Mouse (Mus musculus) fibroblast of lung, adult 2 months (primary cell): ENCODE data around the gene Scgb3a1.
A peak's percentile ranks its signal among the peaks of the same experiment; 100 is the strongest.

ENCODE experiments used
- DNase-seq: peaks from one replicate; pipeline ENCODE4 v3.0.0-alpha.2; 2011; ENCODE audit warnings: low read depth

Scgb3a1 gene

DNA sequence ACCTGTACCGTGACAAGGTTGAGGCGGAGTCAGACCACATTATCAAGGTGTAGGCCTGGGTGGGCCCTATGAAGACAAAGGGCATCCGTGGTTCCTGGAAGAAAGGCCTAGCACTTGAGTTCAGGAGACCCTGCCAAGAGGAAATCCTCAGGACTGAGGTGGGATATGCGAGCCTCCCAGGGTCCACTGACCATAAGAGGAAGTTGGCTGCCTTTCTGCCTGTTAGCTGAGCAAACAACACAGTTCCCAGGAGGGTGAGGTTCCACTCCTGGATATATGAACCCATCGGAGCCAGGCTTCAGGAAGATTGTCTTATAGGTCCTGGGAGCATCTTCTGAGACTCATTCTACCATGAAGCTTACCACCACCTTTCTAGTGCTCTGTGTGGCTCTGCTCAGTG lies at the start of gene Scgb3a1:
Gene Scgb3a1, plus strand, starts transcription at position 301 of the 400 bp plus-strand sequence.
- DNase-seq: no peak

DNA sequence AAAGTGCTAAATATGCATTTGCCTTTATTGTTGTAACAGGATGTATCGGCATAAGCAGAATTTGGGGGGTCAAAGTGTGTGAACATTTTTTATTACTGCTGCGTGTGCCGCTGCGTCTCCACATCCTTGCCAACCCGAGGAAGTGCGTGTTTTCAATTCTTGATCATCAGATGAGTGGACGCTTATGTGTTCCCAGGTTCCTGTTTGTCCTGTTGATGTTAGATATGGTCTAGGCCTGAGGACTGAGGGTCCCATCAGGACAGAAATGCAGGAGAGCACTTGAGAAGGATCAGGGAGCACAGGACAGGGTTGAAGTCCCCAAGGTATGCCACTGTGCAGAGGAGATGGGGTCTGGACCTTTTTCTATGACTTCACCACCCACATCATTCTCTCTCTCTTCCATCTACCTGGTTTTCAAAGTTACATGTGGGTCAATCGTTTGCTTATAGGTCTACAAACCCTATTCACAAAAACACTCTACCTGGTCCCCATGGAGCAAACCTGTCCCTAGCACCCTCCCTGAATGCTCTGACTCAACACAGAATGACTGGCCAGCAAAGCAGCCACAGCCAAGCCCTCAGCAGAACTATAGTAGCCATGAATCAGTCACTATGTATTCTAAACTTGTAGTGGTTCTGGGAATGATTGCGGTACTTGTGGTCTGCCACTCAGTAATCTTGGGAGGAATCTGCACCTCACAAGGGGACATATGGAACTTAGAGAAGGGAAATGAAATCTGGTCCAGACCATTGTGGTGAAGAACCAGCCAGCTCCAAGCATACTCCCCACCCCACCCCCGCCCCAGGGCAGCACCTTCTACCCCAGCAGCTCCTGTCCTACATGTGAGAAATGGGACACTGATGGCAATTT lies 47.3 kb upstream of the Scgb3a1 start:
- peak; percentile 32 for DNase-seq

DNA sequence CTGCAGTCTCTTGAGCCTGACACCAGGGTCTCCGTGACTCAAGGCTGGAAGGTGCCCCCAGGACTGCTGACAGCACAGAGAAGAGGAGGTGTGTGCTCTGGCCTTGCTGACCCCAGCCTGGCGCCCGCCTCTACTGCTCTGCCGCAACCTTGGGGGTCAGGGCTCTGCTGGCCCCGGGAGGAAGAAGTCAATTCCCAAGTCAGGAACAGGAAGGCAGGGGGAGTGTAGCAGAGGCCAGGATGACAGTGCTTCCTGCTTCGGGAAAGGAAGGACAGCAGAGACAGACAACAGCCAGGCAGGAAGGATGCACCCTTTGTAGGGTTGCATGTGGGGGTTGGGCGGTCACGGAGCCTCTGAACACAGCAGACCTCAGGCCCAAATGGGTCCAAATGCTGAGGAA lies 44.9 kb upstream of the Scgb3a1 start:
- DNase-seq: no peak

DNA sequence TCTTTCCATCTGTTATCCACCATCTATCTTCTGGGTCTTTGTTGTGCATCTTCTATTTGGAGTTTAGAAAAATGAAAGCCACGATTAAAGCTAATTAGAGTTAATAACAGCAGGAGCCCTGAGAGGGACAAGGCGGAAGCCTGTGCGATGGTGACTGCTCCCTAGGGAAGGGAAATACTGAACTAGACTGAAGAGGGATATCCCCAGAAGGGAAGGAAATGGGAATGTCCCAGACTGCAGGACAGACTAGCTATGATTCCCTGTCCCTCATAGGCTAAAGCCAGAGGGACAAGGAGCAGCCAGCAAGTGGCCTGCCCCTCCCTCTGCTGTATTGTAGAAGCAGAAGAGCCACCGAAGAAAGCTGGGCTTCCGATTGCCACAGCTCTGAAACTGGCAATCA lies 41.5 kb upstream of the Scgb3a1 start:
- DNase-seq: no peak

DNA sequence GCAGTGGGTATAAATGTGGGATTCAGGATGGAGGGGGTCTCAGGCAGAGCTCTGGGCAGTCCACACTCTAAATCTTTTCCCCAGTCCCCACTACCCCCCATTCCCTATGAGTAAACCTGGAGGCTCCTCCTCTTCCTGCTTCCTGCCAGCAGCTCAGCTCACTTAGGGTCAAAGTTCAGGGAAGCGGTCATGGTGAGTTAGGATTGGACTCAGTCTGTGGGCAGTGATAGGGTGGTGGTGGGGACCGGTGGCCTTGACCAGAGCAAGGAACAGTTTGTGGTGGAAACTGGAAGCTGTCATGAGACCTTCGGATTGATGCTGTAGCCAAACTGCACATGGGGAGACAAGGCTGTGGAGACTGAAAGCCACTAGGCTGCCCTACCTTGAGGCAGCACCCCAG lies 39.3 kb upstream of the Scgb3a1 start:
- DNase-seq: no peak

DNA sequence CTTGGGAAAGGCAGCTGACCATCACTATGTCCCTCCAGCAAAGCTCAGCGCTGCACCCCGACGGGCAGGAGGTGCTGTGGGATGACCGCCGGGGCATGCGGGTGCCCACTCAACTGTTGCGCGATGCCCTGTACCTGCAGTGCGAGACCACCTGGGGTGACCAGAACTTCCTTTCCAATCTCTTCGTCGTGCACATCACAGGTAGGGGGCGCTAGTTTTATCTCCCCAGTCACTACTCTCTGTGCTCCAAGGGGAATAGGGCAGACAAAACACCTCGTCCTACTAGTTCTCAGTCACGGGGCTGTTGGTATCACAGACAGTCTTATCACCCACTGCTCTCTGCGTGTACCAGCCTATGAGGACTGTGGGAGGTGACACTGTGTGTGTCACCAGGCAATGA lies 37.5 kb upstream of the Scgb3a1 start:
- DNase-seq: no peak

DNA sequence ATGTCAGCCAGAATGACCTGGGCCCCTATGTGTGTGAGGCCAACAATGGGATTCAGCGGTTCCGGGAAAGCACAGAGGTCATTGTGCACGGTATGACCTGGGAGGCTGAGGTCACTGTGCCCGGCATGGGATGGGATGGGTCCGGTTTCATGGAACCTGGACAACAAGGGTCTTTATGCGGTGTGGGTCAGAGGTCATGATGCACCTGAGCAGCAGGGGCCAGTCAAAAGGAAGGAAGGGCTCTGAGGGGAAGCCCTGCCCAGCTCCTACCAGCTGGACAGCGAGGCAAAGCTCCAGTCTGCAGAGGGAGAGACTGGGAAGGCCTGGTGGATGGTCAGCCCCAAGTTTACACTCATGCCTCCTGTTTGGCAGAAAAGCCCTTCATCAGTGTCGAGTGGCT lies 36.7 kb upstream of the Scgb3a1 start:
- no peak for DNase-seq

DNA sequence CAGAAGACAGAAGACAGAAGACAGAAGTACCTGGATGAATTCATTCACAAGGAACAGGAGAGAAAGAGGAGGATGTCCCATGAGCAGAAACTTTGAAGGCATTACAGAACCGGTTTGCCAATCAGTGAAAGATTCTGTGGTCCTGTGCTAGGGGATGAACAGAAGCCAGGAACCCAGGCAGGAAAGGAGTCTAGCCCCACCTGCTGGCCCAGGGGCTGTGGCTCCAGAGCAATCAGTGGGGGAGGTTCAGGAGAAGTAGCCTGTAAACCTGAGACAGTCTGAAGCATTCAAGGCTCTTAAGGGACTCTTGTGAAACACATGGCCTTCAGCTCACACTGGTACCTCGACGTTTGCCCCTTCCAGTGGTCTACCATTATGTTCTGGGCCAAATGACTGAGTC lies 32.3 kb upstream of the Scgb3a1 start:
- DNase-seq: no peak

DNA sequence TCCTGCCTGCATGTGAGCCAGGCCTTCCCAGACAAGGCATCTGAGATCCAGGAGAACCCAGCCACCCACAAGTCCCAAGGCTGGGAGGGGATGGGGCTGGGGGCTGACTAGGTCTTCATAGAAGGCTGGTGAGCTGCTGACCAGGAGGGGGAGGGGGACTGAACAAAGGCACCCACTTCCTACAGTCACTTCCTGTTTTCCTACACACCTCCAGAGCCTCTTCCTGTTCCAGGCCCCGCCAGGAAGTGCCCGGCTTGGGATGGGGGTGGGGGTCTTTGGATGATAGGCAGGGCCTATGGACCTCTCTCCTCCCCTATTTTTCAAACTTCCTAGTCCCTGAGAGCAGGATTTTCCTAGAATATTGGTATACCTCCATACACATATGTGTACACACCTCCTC lies 31.2 kb upstream of the Scgb3a1 start:
- no peak for DNase-seq

DNA sequence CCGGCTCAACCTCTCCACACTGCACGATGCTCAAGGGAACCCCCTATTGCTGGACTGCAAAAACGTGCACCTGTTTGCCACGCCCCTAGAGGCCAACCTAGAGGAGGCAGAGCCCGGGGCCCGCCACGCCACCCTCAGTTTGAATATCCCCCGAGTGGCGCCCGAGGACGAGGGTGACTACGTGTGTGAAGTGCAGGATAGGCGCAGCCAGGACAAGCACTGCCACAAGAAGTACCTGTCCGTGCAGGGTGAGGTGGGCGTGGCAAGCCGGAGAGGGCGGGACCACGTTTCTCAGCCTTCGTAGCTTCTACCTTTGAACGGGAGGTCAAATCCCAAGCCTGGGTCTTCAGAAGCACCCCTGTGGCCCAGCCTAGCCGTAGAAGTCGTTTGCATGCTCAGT lies 29.3 kb upstream of the Scgb3a1 start:
- no peak for DNase-seq

DNA sequence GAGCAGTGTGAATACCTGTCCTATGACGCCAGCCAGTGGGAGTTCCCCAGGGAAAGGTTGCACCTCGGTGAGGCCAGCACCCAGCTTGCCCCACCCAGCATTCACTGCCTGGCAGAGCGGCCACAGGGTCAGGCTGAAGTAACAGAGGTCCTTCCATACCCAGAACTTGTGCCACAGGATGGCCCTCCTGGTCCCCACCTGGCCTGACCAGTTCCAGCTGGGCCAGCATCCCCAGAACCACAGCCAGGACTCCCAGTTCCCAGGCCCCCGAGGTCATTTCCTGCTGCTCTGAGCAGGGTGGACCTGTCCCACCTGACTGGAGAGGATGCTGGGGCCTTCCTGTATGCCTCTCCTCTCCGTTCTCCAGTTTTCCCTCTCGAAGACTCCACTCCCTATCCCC lies 27.7 kb upstream of the Scgb3a1 start:
- DNase-seq: no peak

DNA sequence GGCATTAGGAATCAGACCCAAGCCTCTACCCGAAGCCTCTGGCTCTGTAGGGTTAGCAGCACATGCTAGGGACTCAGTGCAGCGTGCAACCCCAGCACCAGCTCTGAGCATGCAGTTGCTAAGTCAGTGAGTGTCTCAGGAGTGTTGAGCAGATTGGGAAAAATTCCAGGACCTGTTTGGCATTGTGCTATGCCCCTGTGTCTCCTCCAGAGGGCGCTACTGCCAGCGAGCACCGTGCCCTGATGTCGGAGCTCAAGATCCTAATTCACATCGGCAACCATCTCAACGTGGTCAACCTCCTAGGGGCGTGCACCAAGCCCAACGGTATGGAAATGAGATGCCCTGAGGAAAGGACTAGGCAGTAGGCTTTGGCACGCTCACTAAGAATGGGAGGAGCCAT lies 27.0 kb upstream of the Scgb3a1 start:
- no peak for DNase-seq

DNA sequence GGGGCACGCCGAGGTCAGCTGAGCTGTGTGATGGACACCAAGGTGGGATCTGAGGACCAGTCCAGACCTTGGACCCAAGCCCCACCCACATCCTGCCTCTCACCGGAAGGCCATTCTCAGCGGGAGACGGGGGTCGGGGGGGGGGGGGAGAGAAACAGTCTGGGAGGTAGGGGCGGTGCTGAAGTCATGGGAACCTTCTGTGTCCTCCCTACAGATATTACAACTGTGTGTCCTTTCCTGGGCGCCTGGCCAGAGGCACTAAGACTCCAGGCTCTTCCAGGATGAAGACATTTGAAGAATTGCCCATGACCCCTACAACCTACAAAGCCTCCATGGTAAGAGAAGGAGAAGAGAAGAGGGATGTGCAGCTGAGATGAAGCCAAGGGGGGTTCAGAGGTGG lies 17.7 kb upstream of the Scgb3a1 start:
- no peak for DNase-seq

DNA sequence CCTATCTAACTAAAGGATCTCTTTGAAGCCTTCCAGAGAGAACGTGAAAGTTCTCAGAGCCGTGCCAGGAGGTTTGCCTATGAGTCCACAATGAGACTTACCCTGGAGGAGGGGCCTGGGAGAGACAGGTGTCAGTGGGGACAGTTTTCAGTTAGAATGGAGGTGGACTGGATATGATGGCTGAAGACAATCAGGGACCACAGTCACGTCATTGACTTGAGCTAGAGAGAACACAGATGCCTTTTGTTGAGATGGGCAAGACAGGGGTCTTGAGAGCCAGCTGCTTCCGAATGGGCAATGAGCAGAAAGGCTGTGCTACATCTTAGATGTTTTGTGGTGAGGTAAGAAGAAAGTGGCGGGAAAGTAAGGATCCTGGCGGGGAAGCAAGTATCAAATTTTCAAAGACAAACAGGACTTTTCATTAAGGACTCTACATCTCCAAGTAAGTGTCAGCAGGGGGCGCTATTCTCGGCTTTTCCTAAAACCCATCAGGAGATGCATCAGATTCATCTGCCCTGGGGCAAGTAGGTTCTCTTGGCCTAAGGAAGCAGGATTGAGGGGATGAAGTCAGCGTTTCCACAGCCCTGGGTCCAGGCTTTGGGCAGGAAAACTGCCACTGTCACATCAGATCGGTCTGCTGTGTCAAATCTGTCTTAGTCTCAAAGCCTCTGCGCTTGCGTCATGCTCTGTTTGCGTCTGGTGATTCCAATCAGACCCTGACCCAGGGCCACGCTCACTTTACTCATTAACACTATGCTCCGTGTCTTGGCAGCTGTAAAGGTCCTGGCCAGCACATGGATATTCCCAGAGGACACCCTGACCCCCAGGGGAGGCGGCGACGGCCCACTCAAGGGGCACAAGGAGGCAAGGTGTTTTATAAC lies 13.1 kb upstream of the Scgb3a1 start:
- DNase-seq: no peak

DNA sequence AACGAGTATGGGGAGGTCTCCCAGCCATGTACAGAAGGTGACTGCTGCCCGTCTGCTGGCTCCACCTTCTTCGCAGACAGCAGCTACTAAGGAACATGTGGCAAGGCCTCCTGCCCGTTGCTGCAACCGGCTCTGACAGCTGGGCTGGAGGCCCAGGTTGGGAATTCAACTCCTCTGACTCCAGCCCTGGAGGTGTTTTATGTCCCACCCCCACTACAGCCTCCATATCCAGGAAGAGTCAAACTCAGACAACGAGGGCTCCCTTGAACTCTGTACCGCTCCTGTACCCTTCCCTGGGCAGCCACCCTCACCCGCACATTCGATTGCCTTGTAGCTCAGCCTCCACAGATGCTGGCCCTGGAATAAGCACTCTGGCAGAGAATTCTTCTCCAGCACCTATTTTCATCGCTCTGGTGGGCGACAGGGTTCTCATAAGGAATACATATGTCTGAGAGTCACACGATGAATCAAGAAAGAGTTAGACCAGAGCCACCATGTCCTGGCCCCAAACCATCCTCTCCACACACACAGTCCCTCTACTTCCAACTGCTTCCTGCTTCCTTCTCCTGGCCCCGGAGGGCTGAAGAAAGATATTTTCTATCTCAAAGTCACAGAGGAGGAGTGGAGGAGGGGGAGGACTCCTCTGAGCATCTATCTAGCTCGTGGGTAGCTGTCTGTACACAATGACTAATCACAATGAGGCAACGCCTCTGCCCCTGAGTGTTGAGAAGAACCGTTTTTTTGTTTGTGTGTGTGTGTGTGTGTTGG lies 12.2 kb upstream of the Scgb3a1 start:
- no peak for DNase-seq

DNA sequence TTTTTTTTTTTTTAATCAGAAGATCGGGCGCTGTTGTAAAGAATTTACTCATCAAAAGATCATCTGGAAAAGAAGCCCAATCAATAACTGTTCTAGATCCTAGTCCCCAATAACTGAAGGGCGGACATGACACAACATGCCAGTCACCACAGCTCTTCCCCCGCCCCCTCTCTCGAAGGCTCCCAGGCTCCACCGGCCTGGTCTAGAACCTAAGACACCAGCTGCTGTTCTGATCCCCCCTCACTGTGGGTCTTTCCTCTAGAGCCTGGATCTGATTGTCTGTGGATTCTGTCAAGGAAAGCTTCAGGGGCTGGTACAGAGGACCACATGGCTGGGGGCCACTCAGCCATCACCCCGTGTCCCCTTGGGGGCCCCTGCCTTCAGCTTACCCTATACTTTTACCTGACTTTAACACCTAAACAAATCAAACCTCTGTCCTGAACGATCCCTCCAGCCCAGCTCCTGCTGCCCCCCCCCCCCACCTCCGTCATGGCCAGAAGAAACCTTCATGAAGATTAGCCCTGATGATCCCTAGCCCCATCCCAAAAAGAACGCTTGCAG lies 11.6 kb upstream of the Scgb3a1 start:
- no peak for DNase-seq

DNA sequence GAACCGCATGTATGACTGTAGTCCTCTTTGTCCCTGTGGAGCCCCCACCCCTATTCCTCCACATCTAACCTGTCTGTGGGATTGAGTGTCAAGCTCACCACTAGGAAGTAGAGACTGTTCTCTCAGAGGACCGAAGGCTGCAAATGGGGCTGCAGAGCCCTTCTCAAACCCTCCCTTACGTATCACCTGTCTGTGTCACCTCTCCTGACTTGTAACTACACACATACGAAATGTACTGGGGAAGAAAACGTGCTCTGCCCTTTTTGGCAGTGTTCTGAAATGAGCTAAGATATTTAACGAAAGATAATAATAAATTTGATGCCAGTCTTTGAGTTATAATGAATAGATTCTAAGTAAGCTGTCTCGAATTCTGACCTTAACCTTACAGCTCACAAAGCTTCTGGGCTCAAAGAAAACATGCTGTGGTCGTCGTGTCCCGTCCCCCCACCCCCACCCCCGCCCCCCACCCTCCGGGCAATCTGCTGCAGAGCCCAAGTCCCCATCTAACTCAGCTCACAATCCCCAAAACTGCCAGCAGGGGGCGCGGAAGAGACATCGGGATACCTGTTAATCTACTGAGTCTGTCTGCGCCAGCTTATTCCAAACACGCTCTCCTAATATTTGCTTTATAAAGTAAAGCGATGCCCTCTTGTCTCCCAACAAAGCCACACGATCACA lies 10.9 kb upstream of the Scgb3a1 start:
- DNase-seq: no peak

DNA sequence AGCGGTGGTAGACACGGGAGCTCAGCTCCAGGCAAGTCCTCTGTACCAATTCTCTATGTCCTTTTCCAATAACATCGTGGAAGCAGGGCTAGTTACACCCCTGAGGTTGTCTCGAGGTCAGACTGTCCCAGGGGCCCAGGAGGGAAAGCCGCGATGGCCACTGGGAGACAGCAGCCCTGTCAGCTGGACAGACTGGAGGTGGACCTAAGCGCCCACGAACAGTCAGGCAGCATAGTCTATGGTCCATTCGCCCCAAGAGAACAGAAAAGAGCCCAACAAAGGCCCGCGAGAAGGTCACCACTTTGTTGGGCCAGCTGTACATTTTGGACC lies 10.4 kb upstream of the Scgb3a1 start:
- DNase-seq: no peak

DNA sequence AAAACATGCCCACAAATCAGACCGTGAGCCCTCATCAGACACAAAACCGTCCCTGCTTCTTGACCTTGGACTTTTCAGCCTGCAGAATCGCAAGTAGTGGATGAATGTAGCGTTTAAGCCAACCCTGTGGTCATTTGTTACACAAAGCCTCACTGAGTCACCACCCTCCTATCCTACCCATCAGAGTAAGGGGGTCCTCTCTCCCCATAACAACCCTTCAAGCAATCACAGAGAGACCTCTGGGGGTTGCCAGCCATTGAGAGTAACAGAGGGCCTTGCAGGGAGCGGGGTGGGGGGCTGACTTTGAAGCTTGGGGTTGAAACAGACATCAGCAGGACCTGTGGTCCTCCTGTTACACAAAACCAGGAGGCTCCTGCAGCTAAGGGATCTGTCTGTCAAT lies 8.8 kb upstream of the Scgb3a1 start:
- no peak for DNase-seq

DNA sequence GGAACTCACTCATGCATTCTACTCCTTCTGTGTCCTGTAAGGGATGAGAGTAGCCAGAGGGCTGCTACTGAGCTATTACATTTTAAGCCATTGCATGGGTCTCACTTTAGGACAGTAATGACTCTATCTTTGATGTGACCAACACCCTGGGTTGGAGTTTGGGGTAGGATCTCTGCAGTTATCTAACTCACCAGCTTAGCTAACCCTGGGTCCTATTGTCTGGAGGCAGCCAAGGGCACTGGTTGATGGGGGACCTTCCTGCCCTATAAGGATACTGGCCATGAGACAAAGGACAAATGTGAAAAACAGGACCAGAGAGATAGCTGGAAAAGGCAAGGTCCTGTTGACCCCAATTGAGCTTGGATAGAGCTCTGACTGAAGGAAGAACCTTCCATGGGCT lies 7.9 kb upstream of the Scgb3a1 start:
- DNase-seq: no peak

DNA sequence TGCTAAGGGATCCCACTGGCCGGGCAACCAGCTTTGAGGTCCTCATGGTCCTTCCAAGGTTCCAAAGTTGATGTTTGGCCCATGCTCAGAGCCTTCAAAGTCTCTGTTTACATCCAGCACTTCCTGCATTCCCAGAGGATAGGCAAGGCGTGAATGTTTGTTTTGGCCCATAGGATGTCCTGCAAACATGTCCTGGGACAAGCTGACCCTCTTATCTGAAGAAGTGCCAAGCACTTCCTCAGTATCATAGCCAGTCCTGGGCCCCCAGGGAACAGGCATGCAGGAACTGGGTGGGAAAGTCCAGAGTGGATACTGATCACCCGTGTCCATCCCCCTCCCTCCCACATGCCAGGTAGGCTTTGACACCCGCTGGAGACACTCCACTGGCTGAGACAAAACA lies 5.3 kb upstream of the Scgb3a1 start:
- no peak for DNase-seq
